Mouse (Mus musculus): ENCODE results near the gene Spns2. TPM values are rescaled to one million over a fixed set of nuclear protein-coding genes. Genes with fewer than 3 reads are reported as not detected.

The Spns2 gene
- polyA plus RNA-seq, 1 experiment: 49.0 TPM

- peak; percentile 80 for DNase-seq (ENCODE audit: low read depth)
- TF ChIP-seq POLR2A (IDR thresholded peaks at IDR 0.05; ENCODE audit: borderline replicate concordance, extremely low read depth, insufficient read depth, insufficient read length, poor library complexity, severe bottlenecking) (no peak), CTCF (IDR thresholded peaks at IDR 0.05; ENCODE audit: borderline replicate concordance, extremely low read depth, insufficient read depth, insufficient read length) (no peak)
These were observed 4.5 kb downstream of the Spns2 start for GRCm38 (mm10) chr11:72485157-72485556.

GRCm38 (mm10) chr11:72484549-72484948 is 5.2 kb downstream of the Spns2 start:
- DNase-seq (ENCODE audit: low read depth): no peak
- TF ChIP-seq POLR2A (IDR thresholded peaks at IDR 0.05; ENCODE audit: borderline replicate concordance, extremely low read depth, insufficient read depth, insufficient read length, poor library complexity, severe bottlenecking): no peak
- TF ChIP-seq CTCF (IDR thresholded peaks at IDR 0.05; ENCODE audit: borderline replicate concordance, extremely low read depth, insufficient read depth, insufficient read length): no peak

- TF ChIP-seq CTCF (IDR thresholded peaks at IDR 0.05; ENCODE audit: borderline replicate concordance, extremely low read depth, insufficient read depth, insufficient read length): no peak
- no peak for TF ChIP-seq POLR2A (IDR thresholded peaks at IDR 0.05; ENCODE audit: borderline replicate concordance, extremely low read depth, insufficient read depth, insufficient read length, poor library complexity, severe bottlenecking)
- DNase-seq (ENCODE audit: low read depth): no peak
These were observed 7.8 kb downstream of the Spns2 start for GRCm38 (mm10) chr11:72481952-72482351.

- TF ChIP-seq CTCF (IDR thresholded peaks at IDR 0.05; ENCODE audit: borderline replicate concordance, extremely low read depth, insufficient read depth, insufficient read length) (no peak), POLR2A (IDR thresholded peaks at IDR 0.05; ENCODE audit: borderline replicate concordance, extremely low read depth, insufficient read depth, insufficient read length, poor library complexity, severe bottlenecking) (no peak)
These were observed 8.4 kb downstream of the Spns2 start for GRCm38 (mm10) chr11:72481313-72481712.

GRCm38 (mm10) chr11:72479499-72479898 is 10.2 kb downstream of the Spns2 start:
- no peak for DNase-seq (ENCODE audit: low read depth)
- TF ChIP-seq CTCF (IDR thresholded peaks at IDR 0.05; ENCODE audit: borderline replicate concordance, extremely low read depth, insufficient read depth, insufficient read length) (no peak), POLR2A (IDR thresholded peaks at IDR 0.05; ENCODE audit: borderline replicate concordance, extremely low read depth, insufficient read depth, insufficient read length, poor library complexity, severe bottlenecking) (no peak)

More at GRCm38 (mm10) chr11:72481313-72481712, 8.4 kb downstream of the Spns2 start:
- DNase-seq (ENCODE audit: low read depth): no peak

- DNase-seq (ENCODE audit: low read depth): no peak
- TF ChIP-seq CTCF (IDR thresholded peaks at IDR 0.05; ENCODE audit: borderline replicate concordance, extremely low read depth, insufficient read depth, insufficient read length): no peak
- no peak for TF ChIP-seq POLR2A (IDR thresholded peaks at IDR 0.05; ENCODE audit: borderline replicate concordance, extremely low read depth, insufficient read depth, insufficient read length, poor library complexity, severe bottlenecking)
These were observed 11.5 kb downstream of the Spns2 start for GRCm38 (mm10) chr11:72478228-72478627.

- TF ChIP-seq POLR2A (IDR thresholded peaks at IDR 0.05; ENCODE audit: borderline replicate concordance, extremely low read depth, insufficient read depth, insufficient read length, poor library complexity, severe bottlenecking) (no peak), CTCF (IDR thresholded peaks at IDR 0.05; ENCODE audit: borderline replicate concordance, extremely low read depth, insufficient read depth, insufficient read length) (no peak)
- DNase-seq (ENCODE audit: low read depth): no peak
These were observed 12.1 kb downstream of the Spns2 start for GRCm38 (mm10) chr11:72477653-72478052.

- no peak for TF ChIP-seq CTCF (IDR thresholded peaks at IDR 0.05; ENCODE audit: borderline replicate concordance, extremely low read depth, insufficient read depth, insufficient read length)
- no peak for TF ChIP-seq POLR2A (IDR thresholded peaks at IDR 0.05; ENCODE audit: borderline replicate concordance, extremely low read depth, insufficient read depth, insufficient read length, poor library complexity, severe bottlenecking)
- no peak for DNase-seq (ENCODE audit: low read depth)
These were observed 12.5 kb downstream of the Spns2 start for GRCm38 (mm10) chr11:72477182-72477581.

GRCm38 (mm10) chr11:72476074-72476625 is 13.6 kb downstream of the Spns2 start:
- TF ChIP-seq CTCF (IDR thresholded peaks at IDR 0.05; ENCODE audit: borderline replicate concordance, extremely low read depth, insufficient read depth, insufficient read length): no peak
- no peak for DNase-seq (ENCODE audit: low read depth)

GRCm38 (mm10) chr11:72475408-72475807 is 14.3 kb downstream of the Spns2 start:
- no peak for TF ChIP-seq POLR2A (IDR thresholded peaks at IDR 0.05; ENCODE audit: borderline replicate concordance, extremely low read depth, insufficient read depth, insufficient read length, poor library complexity, severe bottlenecking)
- no peak for TF ChIP-seq CTCF (IDR thresholded peaks at IDR 0.05; ENCODE audit: borderline replicate concordance, extremely low read depth, insufficient read depth, insufficient read length)
- DNase-seq (ENCODE audit: low read depth): no peak

GRCm38 (mm10) chr11:72474926-72475325 is 14.8 kb downstream of the Spns2 start:
- TF ChIP-seq CTCF (IDR thresholded peaks at IDR 0.05; ENCODE audit: borderline replicate concordance, extremely low read depth, insufficient read depth, insufficient read length): no peak
- TF ChIP-seq POLR2A (IDR thresholded peaks at IDR 0.05; ENCODE audit: borderline replicate concordance, extremely low read depth, insufficient read depth, insufficient read length, poor library complexity, severe bottlenecking): no peak
- no peak for DNase-seq (ENCODE audit: low read depth)

- no peak for DNase-seq (ENCODE audit: low read depth)
- no peak for TF ChIP-seq POLR2A (IDR thresholded peaks at IDR 0.05; ENCODE audit: borderline replicate concordance, extremely low read depth, insufficient read depth, insufficient read length, poor library complexity, severe bottlenecking)
- no peak for TF ChIP-seq CTCF (IDR thresholded peaks at IDR 0.05; ENCODE audit: borderline replicate concordance, extremely low read depth, insufficient read depth, insufficient read length)
These were observed 16.2 kb downstream of the Spns2 start for GRCm38 (mm10) chr11:72473540-72473939.
